Mouse (Mus musculus) lung, postnatal 14 days (tissue): ENCODE results near the gene Bet1l.

Experiments
- DNase-seq: peaks from one replicate; pipeline ENCODE4 v3.0.0; 2021

Bet1l gene

DNA sequence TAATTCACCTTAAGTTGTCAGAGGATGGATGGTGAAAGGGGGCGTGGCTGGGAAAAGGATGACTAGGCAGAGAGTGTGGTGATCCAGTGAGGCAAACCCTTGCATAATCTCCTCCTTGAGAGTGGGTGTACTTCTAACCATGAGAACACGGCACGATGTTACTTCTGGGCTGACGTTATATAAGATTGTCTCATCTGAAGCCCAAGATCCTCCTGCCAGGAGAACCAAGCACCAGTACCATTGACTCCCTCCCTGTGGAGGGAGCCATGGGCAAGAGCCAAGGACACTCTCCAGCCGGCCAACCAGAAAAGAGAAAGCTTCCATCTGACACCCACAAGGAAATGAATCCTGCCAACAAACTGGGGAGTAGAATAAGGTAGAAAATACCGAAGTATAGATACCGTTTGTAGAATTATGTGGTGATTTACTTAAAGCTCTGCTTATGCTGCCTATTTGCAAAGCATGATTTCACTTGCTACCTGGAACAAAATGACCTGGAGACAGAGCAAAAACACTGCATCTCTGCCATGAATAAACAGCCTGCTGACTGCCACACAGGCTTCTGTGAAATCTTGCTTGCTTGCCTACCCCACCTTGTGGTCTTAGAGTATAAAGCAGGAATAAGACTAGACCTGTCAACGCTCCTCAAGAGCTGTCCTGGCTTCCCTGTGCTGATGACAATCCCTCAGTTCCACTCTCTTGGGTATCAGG lies 29.1 kb downstream of the Bet1l start:
- DNase-seq, result peak; percentile 24

DNA sequence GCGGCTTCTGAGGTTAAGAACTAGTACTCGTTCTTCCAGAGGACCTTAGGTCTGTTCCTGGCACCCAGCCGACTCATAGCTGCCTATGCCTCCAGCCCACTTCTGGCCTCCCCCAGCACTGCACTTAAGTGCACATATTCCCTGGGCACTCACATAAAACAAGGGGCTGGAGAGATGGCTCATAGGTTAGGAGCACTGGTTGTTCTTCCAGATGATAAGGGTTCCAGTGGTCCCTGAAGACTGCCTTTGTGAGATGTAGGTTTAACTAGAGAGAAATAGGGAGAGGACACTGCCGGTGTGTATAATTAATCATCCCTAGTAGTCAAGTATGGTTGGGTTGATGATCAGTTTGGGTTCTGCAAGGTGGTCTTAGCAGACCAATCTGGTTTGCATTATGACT lies 34.6 kb downstream of the Bet1l start:
- no peak for DNase-seq

DNA sequence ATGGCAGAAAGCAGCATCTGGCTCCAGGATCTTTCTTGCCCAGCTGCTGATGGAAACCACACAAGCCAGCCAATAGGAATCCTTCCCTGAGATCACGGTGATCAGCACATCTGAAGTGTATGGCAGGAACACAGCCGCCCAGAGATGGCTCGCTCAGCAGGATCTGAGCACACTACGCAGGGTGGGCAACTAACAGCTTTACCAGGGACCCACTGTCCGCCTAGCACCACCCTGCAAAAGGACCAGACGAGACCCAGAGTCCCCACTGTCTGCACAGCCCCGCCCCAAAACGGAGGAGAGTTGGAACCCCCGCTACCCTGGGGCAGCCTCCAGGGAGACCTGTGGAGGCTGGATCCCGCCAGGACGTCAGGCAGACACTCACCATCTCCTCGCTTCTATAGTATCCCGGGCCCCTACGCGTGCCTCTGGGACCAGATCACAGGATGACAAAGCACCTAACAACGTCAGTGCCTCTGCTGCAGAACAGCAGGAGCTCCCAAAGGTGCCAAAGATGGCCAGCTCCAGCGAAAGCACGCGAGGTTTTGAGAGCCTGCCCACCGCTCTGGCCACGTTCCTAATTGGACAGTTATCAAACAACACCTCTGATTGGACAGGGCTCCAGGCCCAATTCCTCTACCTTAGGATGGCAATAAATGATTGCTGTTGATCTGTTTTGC lies 35.6 kb downstream of the Bet1l start, which contains the start of gene Zfp941:
TSS of gene Zfp941 (minus strand) at position 526 of the 677 bp plus-strand sequence.
- no peak for DNase-seq

DNA sequence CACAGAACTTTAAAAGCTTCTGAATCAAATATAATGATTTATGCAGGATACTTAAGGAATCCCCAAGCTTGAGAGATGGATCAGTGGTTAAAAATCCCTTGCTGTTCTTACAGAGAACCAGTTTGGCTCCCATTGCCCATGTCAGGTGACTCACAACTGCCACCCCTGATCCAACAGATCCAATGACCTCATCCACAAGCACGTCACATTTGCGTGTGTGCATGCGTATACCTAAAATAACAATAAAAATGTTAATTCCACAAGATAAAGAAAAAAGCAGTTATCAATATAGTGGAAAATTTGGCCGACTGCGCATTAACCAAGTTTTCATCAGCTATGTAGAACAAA lies 36.1 kb downstream of the Bet1l start:
- DNase-seq, result no peak

DNA sequence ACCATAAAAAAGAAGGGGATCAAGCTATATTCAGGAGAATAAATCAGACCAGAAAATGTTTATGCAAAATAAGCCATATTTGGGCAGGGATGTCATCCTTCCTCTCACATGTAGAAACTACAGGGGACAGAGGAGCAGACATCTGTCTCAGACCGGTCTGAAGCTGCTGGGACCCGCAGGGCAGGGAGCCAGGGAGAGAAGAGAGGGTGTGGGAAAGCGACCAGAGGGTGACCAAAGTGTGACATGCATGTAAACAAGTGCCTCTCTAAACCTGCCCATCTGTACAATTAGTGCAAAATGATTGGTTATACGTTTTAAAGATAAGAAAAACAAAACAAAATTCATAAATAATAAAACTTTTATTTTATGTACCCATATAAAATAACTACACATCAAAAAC lies 37.2 kb downstream of the Bet1l start:
- DNase-seq, result no peak

DNA sequence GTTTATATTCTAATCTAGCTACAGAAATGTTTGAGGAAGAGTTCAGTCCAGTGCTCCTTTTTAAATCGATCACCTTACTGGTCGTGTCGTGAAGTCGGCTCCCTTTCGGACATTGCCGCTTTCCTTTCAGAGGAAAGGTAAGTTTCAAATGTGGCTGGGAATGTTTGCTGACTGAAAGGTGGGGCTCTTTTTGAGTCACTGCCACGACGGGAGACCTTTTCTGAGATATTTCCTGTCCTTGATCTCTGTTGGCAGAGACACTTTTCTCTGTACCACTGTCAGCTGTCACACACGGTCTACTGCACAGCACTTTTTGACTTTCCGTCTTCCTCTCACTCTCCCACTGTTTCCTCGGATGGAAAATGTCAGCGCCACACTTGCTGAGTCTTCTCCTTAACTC lies 44.5 kb downstream of the Bet1l start:
- DNase-seq, result no peak

DNA sequence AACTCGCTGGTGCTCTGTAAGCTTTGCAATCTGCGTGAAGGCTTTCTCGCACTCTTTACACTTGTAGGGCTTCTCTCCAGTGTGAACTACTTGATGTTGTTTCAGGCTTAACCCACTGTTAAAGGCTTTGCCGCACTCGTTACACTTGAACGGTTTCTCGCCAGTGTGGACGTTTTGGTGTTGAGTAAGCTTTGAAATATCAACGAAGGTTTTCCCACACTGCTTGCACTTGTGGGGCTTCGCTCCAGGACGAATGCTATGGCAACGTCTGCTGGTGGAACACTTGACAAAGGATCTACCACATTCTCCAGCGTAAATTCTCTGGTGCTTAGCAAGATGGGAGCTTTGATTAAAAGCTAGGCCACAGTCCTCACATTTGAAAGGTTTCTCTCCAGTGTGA lies 45.7 kb downstream of the Bet1l start:
- no peak for DNase-seq

DNA sequence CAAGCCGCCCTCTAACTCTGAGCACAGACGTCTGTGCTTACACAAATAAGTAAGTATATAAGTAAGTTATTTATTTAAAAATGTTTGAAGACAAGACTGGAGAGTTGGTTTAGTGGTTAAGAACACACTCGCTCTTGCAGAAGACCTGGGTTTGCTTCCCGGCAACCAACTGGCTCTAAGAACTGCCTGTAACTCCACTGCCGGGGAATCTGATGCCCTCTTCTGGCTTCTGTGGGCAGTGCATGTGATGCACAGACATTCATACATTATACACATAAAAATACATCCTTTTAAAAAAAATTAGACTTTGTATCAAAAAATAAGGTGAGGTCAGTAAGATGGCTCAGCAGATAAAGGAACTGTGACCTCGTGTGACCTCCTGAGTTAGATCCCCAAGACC lies 46.9 kb downstream of the Bet1l start:
- no peak for DNase-seq

DNA sequence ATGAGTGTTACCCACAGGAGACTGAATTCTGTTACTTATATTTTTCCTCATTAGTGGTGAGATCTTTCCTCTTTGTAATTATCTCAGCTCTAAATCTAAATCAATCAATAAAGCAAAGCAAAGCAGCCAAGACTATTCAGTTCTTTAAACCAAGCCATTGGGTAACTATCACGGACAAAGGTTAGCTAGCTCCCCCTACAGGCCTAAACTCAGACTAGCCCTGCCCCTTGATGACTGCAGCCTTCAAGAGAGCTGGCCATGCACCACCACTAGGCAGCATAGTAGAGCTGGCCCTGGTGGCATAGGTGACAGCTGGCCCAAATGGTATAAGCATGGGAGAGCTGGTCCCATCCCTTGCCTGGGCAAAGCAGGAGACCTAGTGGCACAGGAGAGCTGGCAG lies 51.7 kb downstream of the Bet1l start:
- peak; percentile 56 for DNase-seq
